ENCODE assay signal across 7 mouse cellular contexts in the genomic region with DNA sequence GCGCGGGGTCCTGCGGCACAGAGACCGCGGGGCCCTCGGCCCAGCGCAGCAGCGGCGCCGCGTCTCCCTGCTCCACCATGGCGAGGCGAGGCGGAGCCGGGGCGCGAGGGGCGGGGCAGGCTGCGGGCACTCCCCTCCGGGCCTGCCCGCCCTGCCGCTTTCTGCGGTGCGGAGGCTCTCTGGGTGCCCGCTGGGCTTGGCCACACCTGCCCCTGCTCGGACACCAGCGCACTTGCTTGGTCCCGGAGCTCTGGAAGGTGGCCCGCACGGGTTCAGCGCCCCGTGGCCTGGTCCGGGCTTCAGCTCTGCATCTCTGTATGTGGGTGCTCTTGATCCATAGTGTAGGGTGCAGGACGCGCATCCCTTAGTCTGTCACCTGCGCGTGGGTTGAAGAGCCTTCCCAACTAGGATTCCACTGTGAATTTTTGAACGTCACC. TPM values are rescaled to one million over a fixed set of nuclear protein-coding genes. Genes with fewer than 3 reads are reported as not detected.
DNase-seq lines count a peak whose midpoint lies in the region; ATAC-seq lines count a peak whose summit lies in the region.

A gene (minus strand): TSS at position 89 of the 437 bp plus-strand sequence.

- under 1% methylated on average over 32 of the region's 38 CpGs for WGBS in limb, embryonic 13.5 days
- WGBS in midbrain, embryonic 15.5 days, result under 1% methylated on average over 38 of the region's 38 CpGs

- peak within 1 kb of the TSS; percentile 89 for H3K4me2 ChIP-seq in limb, embryonic 13.5 days (replicated peaks)
- peak within 1 kb of the TSS; percentile 75 for H3K4me2 ChIP-seq in midbrain, embryonic 15.5 days

- DNase-seq in adrenal gland, adult 2 months, result peak; percentile 93
- peak; percentile 89 for DNase-seq in embryo, embryonic 11 days
- peak; percentile 98 for DNase-seq in heart, adult 11 months
- peak; percentile 89 for DNase-seq in kidney, adult 18-20 months
- DNase-seq in spleen, postnatal 10 days (ENCODE audit: low spot score in 2 of 2), result peak; percentile 56 to 81

- H3K27ac ChIP-seq in limb, embryonic 13.5 days, result peak within 1 kb of the TSS; percentile 39; the same call in 1 of the 2 replicates
- peak within 1 kb of the TSS; percentile 89 for H3K27ac ChIP-seq in midbrain, embryonic 15.5 days

- peak within 1 kb of the TSS; percentile 86 for H3K9ac ChIP-seq in limb, embryonic 13.5 days
- H3K9ac ChIP-seq in midbrain, embryonic 15.5 days, result peak within 1 kb of the TSS; percentile 82

- H3K27me3 ChIP-seq in limb, embryonic 13.5 days, result peaks cover 28% of the 10 kb centered on the region
- H3K27me3 ChIP-seq in midbrain, embryonic 15.5 days (replicated peaks), result no peaks in the 10 kb centered on the region

- H3K4me1 ChIP-seq in limb, embryonic 13.5 days, result peaks cover 18% of the 10 kb centered on the region
- H3K4me1 ChIP-seq in midbrain, embryonic 15.5 days, result peaks cover 28% of the 10 kb centered on the region

- H3K4me3 ChIP-seq in limb, embryonic 13.5 days, result peak within 1 kb of the TSS; percentile 78
- peak within 1 kb of the TSS; percentile 95 for H3K4me3 ChIP-seq in midbrain, embryonic 15.5 days

- no peaks in the 10 kb centered on the region for H3K36me3 ChIP-seq in limb, embryonic 13.5 days
- H3K36me3 ChIP-seq in midbrain, embryonic 15.5 days (replicated peaks), result no peaks in the 10 kb centered on the region

- peak; percentile 92 for ATAC-seq in limb, embryonic 13.5 days (ENCODE audit: low FRiP score, low read depth)
- ATAC-seq in midbrain, embryonic 15.5 days (replicated peaks), result peak; percentile 90

- no peaks in the 10 kb centered on the region for H3K9me3 ChIP-seq in limb, embryonic 13.5 days
- no peaks in the 10 kb centered on the region for H3K9me3 ChIP-seq in midbrain, embryonic 15.5 days

RNA-seq across cellular contexts. Expression of the gene that starts here (rescaled TPM):
- 10 to 100 TPM; 11.9 to 15.4 TPM for total RNA-seq in adrenal gland, adult 2 months (2021)
- polyA plus RNA-seq in adrenal gland, adult 2 months (2012; rRNA removed), result 4.2 and 4.7 TPM in 2 replicates
- 9.3 and 10.1 TPM in 2 replicates for polyA plus RNA-seq in limb, embryonic 13.5 days (2015; fragmentation: Nextera tagmentation; extraction: Ambion mirVana)
- polyA plus RNA-seq in midbrain, embryonic 15.5 days (2015; fragmentation: Nextera tagmentation; extraction: Ambion mirVana), result 12.5 and 13.4 TPM in 2 replicates

Comparison
In these comparisons a context has a peak if more than half of its experiments do, and no peak if none do; other contexts are left out.
1. Peak in every context shown above with its lines: DNase-seq, ATAC-seq, H3K4me3 ChIP-seq and H3K27ac ChIP-seq.